9 mouse cellular contexts compared by ENCODE assay signal in the genomic region with DNA sequence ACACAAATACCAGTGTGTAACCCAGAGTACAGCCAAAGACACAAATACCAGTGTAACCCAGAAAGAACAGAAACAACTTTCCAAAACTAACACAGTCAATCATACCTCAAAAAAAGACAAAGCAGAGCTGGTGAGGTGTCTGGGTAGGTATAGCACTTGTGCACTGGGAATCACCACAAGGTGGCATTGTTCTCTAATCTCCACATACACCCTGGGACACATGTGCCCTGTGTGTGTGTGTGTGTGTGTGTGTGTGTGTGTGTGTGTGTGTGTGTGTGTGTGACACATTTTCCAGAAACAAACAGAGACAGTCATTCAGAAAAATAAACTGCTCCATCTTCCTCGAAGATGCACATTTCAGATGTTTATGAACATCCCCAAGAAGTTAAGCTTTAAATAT. TPM values are rescaled to one million over a fixed set of nuclear protein-coding genes. Genes with fewer than 3 reads are reported as not detected.
DNase-seq lines count a peak whose midpoint lies in the region; ATAC-seq and TF ChIP-seq lines count a peak whose summit lies in the region.
"Had no signal": no experiment of that assay in that cellular context is flagged by ENCODE, and none has a peak within 500 bp of the region (broad histone marks: within the 10 kb centered on the region; RNA-seq: fewer than 3 reads in every experiment).

No protein-coding gene starts in this region.

- no peak for DNase-seq in liver, embryonic 11.5 days (ENCODE audit: low spot score)
- DNase-seq in liver: no peak
- peak; percentile 11 for DNase-seq in NIH3T3 (ENCODE audit: low read depth)
- DNase-seq in stomach, postnatal 0 days (ENCODE audit: low spot score): no peak
- DNase-seq in layer of hippocampus, adult 9-10 months (ENCODE audit: low spot score): no peak
- DNase-seq in urinary bladder, postnatal 10 days (ENCODE audit: low spot score): no peak
- no peak for DNase-seq in gastrocnemius, postnatal 14 days

- H3K4me2 ChIP-seq in liver, embryonic 11.5 days: no peak overlapping the region
- H3K4me2 ChIP-seq in stomach, postnatal 0 days (replicated peaks; ENCODE audit: low read depth): no peak overlapping the region
- H3K4me2 ChIP-seq: embryonic facial prominence, embryonic 13.5 days had no signal

- TF ChIP-seq CTCF in stomach, postnatal 0 days (IDR thresholded peaks at IDR 0.05; ENCODE audit: low read depth): peak; percentile 54

- H3K36me3 ChIP-seq in liver, embryonic 11.5 days (ENCODE audit: control insufficient read depth, insufficient read depth, low read length): no peaks in the 10 kb centered on the region
- H3K36me3 ChIP-seq in stomach, postnatal 0 days (ENCODE audit: control insufficient read depth, insufficient read depth, low read length): no peaks in the 10 kb centered on the region
- H3K36me3 ChIP-seq: embryonic facial prominence, embryonic 13.5 days had no signal

- H3K4me3 ChIP-seq in liver, embryonic 11.5 days (ENCODE audit: low read depth, low read length): no peak overlapping the region
- H3K4me3 ChIP-seq in stomach, postnatal 0 days (ENCODE audit: low read depth, low read length): no peak overlapping the region
- H3K4me3 ChIP-seq: embryonic facial prominence, embryonic 13.5 days had no signal

- ATAC-seq in liver, embryonic 11.5 days (replicated peaks; ENCODE audit: low FRiP score): peak; percentile 76
- peak; percentile 62 for ATAC-seq in granulocyte monocyte progenitor cell, adult 5-6 weeks (replicated peaks; ENCODE audit: poor library complexity, severe bottlenecking)
- ATAC-seq in stomach, postnatal 0 days (ENCODE audit: low FRiP score, low TSS enrichment): no peak

- TF ChIP-seq EP300 in stomach, postnatal 0 days (optimal IDR thresholded peaks at IDR 0.05): no peak

- no peaks in the 10 kb centered on the region for H3K27me3 ChIP-seq in liver, embryonic 11.5 days (replicated peaks; ENCODE audit: control insufficient read depth, insufficient read depth, low read length)
- H3K27me3 ChIP-seq in stomach, postnatal 0 days (ENCODE audit: control insufficient read depth, insufficient read depth, low read length): no peaks in the 10 kb centered on the region
- H3K27me3 ChIP-seq: embryonic facial prominence, embryonic 13.5 days had no signal

- H3K4me1 ChIP-seq in liver, embryonic 11.5 days (replicated peaks; ENCODE audit: control insufficient read depth, insufficient read depth, low read length): no peaks in the 10 kb centered on the region
- H3K4me1 ChIP-seq in stomach, postnatal 0 days (replicated peaks; ENCODE audit: control insufficient read depth, insufficient read depth): no peaks in the 10 kb centered on the region
- H3K4me1 ChIP-seq: embryonic facial prominence, embryonic 13.5 days had no signal

- intact Hi-C loops in gastrocnemius, postnatal 14 days (cut with DNase I; ENCODE audit: low total_unique reads): no loop called here

- no peaks in the 10 kb centered on the region for H3K9me3 ChIP-seq in liver, embryonic 11.5 days (ENCODE audit: control insufficient read depth, low read length)
- H3K9me3 ChIP-seq in stomach, postnatal 0 days (ENCODE audit: control insufficient read depth, low read length): no peaks in the 10 kb centered on the region
- H3K9me3 ChIP-seq: embryonic facial prominence, embryonic 13.5 days had no signal

- H3K9ac ChIP-seq in liver, embryonic 11.5 days (ENCODE audit: low read depth, low read length): no peak overlapping the region
- H3K9ac ChIP-seq in stomach, postnatal 0 days (ENCODE audit: low read length): no peak overlapping the region
- H3K9ac ChIP-seq: embryonic facial prominence, embryonic 13.5 days had no signal

- H3K27ac ChIP-seq in liver, embryonic 11.5 days (ENCODE audit: low read depth, low read length): no peak overlapping the region
- no peak overlapping the region for H3K27ac ChIP-seq in stomach, postnatal 0 days (replicated peaks)
- H3K27ac ChIP-seq: embryonic facial prominence, embryonic 13.5 days had no signal

- WGBS in liver, embryonic 11.5 days: 53% methylated on average over 1 of the region's 1 CpGs
- 42% methylated on average over 1 of the region's 1 CpGs for WGBS in stomach, postnatal 0 days

RNA-seq across cellular contexts. Expression of a gene that starts 9.1 kb away (rescaled TPM):
- polyA plus RNA-seq in liver, embryonic 11.5 days (2014; fragmentation: Nextera tagmentation; extraction: Ambion mirVana): 3.3 and 4.4 TPM in 2 replicates
- 31.3 and 54.6 TPM in 2 replicates for total RNA-seq in granulocyte monocyte progenitor cell, adult 5-6 weeks (2014; fragmentation: Nextera tagmentation)
- total RNA-seq in granulocyte monocyte progenitor cell, adult 5-6 weeks (2017): 32.0 and 37.3 TPM in 2 replicates
- 0.13 and 0.21 TPM in 2 replicates for polyA plus RNA-seq in stomach, postnatal 0 days (2015; fragmentation: Nextera tagmentation; extraction: Ambion mirVana)
- under 1 TPM; 0.53 to 0.55 TPM for total RNA-seq in gastrocnemius, postnatal 14 days (2021)

RNA-seq across cellular contexts. Expression of a gene that starts 33.5 kb away (rescaled TPM):
- polyA plus RNA-seq in liver, embryonic 11.5 days (2014; fragmentation: Nextera tagmentation; extraction: Ambion mirVana): not detected in 2 replicates
- total RNA-seq in granulocyte monocyte progenitor cell, adult 5-6 weeks (2014; fragmentation: Nextera tagmentation): not detected in 2 replicates
- total RNA-seq in granulocyte monocyte progenitor cell, adult 5-6 weeks (2017): not detected in 2 replicates
- polyA plus RNA-seq in stomach, postnatal 0 days (2015; fragmentation: Nextera tagmentation; extraction: Ambion mirVana): 0.05 TPM in 1 of 2 replicates, not detected in the other
- total RNA-seq in gastrocnemius, postnatal 14 days (2021): not detected

Comparison
In these comparisons a context has a peak if more than half of its experiments do, and no peak if none do; other contexts are left out.
1. RNA of a gene that starts 9.1 kb away (total RNA-seq): 31.3 to 54.6 TPM in granulocyte monocyte progenitor cell, adult 5-6 weeks; 0.53 to 0.55 TPM in gastrocnemius, postnatal 14 days; every median in the first group is over 10 times any median in the second.